Mouse (Mus musculus): ENCODE data around the gene Fbll1. TPM values are rescaled to one million over a fixed set of nuclear protein-coding genes. Genes with fewer than 3 reads are reported as not detected.

Gene Fbll1
- polyA plus RNA-seq, 1 experiment = not detected

- no peak overlapping the region for H3K4me3 ChIP-seq (replicated peaks; ENCODE audit: extremely low read depth, low read depth, low read length)
- 70% methylated on average over 2 of the region's 2 CpGs for WGBS
- no peak for DNase-seq
Measured at GRCm38 (mm10) chr11:35788443-35788842, 10.2 kb downstream of the Fbll1 start.

GRCm38 (mm10) chr11:35784537-35784936 is 14.1 kb downstream of the Fbll1 start:
- TF ChIP-seq POLR2A (IDR thresholded peaks at IDR 0.05; ENCODE audit: borderline replicate concordance, extremely low read depth, low read depth, low read length) (no peak), CTCF (IDR thresholded peaks at IDR 0.05; ENCODE audit: insufficient read depth, low read length) (no peak)
- 98% methylated on average over 4 of the region's 4 CpGs for WGBS
- DNase-seq = no peak
- no peak overlapping the region for H3K4me3 ChIP-seq (replicated peaks; ENCODE audit: extremely low read depth, low read depth, low read length)
- H3K4me1 ChIP-seq (ENCODE audit: control insufficient read depth, insufficient read depth, low read length) = no peaks in the 10 kb centered on the region; the same call in 1 of the 2 replicates

More at GRCm38 (mm10) chr11:35788443-35788842, 10.2 kb downstream of the Fbll1 start:
- H3K4me1 ChIP-seq (ENCODE audit: control insufficient read depth, insufficient read depth, low read length) = no peaks in the 10 kb centered on the region
- TF ChIP-seq POLR2A (IDR thresholded peaks at IDR 0.05; ENCODE audit: borderline replicate concordance, extremely low read depth, low read depth, low read length) (no peak), CTCF (IDR thresholded peaks at IDR 0.05; ENCODE audit: insufficient read depth, low read length) (no peak)

GRCm38 (mm10) chr11:35784002-35784401 is 14.7 kb downstream of the Fbll1 start:
- DNase-seq = no peak
- Histone ChIP-seq H3K4me1 (ENCODE audit: control insufficient read depth, insufficient read depth, low read length) (no peaks in the 10 kb centered on the region; the same call in 1 of the 2 replicates), H3K4me3 (replicated peaks; ENCODE audit: extremely low read depth, low read depth, low read length) (no peak overlapping the region)
- TF ChIP-seq POLR2A (IDR thresholded peaks at IDR 0.05; ENCODE audit: borderline replicate concordance, extremely low read depth, low read depth, low read length) (no peak), CTCF (IDR thresholded peaks at IDR 0.05; ENCODE audit: insufficient read depth, low read length) (no peak)
- 86% methylated on average over 3 of the region's 3 CpGs for WGBS

- Histone ChIP-seq H3K4me3 (replicated peaks; ENCODE audit: extremely low read depth, low read depth, low read length) (no peak overlapping the region), H3K4me1 (ENCODE audit: control insufficient read depth, insufficient read depth, low read length) (no peaks in the 10 kb centered on the region; the same call in 1 of the 2 replicates)
- DNase-seq = no peak
- no peak for TF ChIP-seq CTCF (IDR thresholded peaks at IDR 0.05; ENCODE audit: insufficient read depth, low read length)
- TF ChIP-seq POLR2A (IDR thresholded peaks at IDR 0.05; ENCODE audit: borderline replicate concordance, extremely low read depth, low read depth, low read length) = no peak
- WGBS = 79% methylated on average over 5 of the region's 5 CpGs
Measured at GRCm38 (mm10) chr11:35783038-35783437, 15.6 kb downstream of the Fbll1 start.

- no peak for DNase-seq
- H3K4me3 ChIP-seq (replicated peaks; ENCODE audit: extremely low read depth, low read depth, low read length) = no peak overlapping the region
- H3K4me1 ChIP-seq (ENCODE audit: control insufficient read depth, insufficient read depth, low read length) = no peaks in the 10 kb centered on the region; the same call in 1 of the 2 replicates
- 97% methylated on average over 3 of the region's 3 CpGs for WGBS
- TF ChIP-seq CTCF (IDR thresholded peaks at IDR 0.05; ENCODE audit: insufficient read depth, low read length) (no peak), POLR2A (IDR thresholded peaks at IDR 0.05; ENCODE audit: borderline replicate concordance, extremely low read depth, low read depth, low read length) (no peak)
Measured at GRCm38 (mm10) chr11:35782444-35782843, 16.2 kb downstream of the Fbll1 start.

- H3K4me1 ChIP-seq (ENCODE audit: control insufficient read depth, insufficient read depth, low read length) = no peaks in the 10 kb centered on the region; the same call in 1 of the 2 replicates
- 69% methylated on average over 3 of the region's 3 CpGs for WGBS
- no peak for DNase-seq
- TF ChIP-seq POLR2A (IDR thresholded peaks at IDR 0.05; ENCODE audit: borderline replicate concordance, extremely low read depth, low read depth, low read length) (no peak), CTCF (IDR thresholded peaks at IDR 0.05; ENCODE audit: insufficient read depth, low read length) (no peak)
- no peak overlapping the region for H3K4me3 ChIP-seq (replicated peaks; ENCODE audit: extremely low read depth, low read depth, low read length)
Measured at GRCm38 (mm10) chr11:35780336-35780735, 18.3 kb downstream of the Fbll1 start.

- no peak overlapping the region for H3K4me3 ChIP-seq (replicated peaks; ENCODE audit: extremely low read depth, low read depth, low read length)
- no peak for DNase-seq
- no peaks in the 10 kb centered on the region; the same call in 1 of the 2 replicates for H3K4me1 ChIP-seq (ENCODE audit: control insufficient read depth, insufficient read depth, low read length)
- 78% methylated on average over 3 of the region's 3 CpGs for WGBS
- TF ChIP-seq CTCF (IDR thresholded peaks at IDR 0.05; ENCODE audit: insufficient read depth, low read length) (no peak), POLR2A (IDR thresholded peaks at IDR 0.05; ENCODE audit: borderline replicate concordance, extremely low read depth, low read depth, low read length) (no peak)
Measured at GRCm38 (mm10) chr11:35776452-35776851, 22.2 kb downstream of the Fbll1 start.

- no peak overlapping the region for H3K4me3 ChIP-seq (replicated peaks; ENCODE audit: extremely low read depth, low read depth, low read length)
- DNase-seq = no peak
- WGBS = 89% methylated on average over 3 of the region's 3 CpGs
- TF ChIP-seq POLR2A (IDR thresholded peaks at IDR 0.05; ENCODE audit: borderline replicate concordance, extremely low read depth, low read depth, low read length) (no peak), CTCF (IDR thresholded peaks at IDR 0.05; ENCODE audit: insufficient read depth, low read length) (no peak)
- H3K4me1 ChIP-seq (ENCODE audit: control insufficient read depth, insufficient read depth, low read length) = peaks cover 3% of the 10 kb centered on the region; the same call in 1 of the 2 replicates
Measured at GRCm38 (mm10) chr11:35775606-35776005, 23.1 kb downstream of the Fbll1 start.

GRCm38 (mm10) chr11:35770741-35771504 is 27.8 kb downstream of the Fbll1 start:
- Histone ChIP-seq H3K4me3 (replicated peaks; ENCODE audit: extremely low read depth, low read depth, low read length) (no peak overlapping the region), H3K4me1 (ENCODE audit: control insufficient read depth, insufficient read depth, low read length) (peaks cover 5% of the 10 kb centered on the region; the same call in 1 of the 2 replicates)
- TF ChIP-seq CTCF (IDR thresholded peaks at IDR 0.05; ENCODE audit: insufficient read depth, low read length) = no peak
- TF ChIP-seq POLR2A (IDR thresholded peaks at IDR 0.05; ENCODE audit: borderline replicate concordance, extremely low read depth, low read depth, low read length) = no peak
- WGBS = 35% methylated on average over 9 of the region's 9 CpGs
- DNase-seq = no peak

Data from lung, adult 2 months (tissue).